ENCODE assay signal across 8 mouse cellular contexts in genomic region chr7:116644902-116645650, GRCm38 (mm10).
A peak's percentile ranks its signal among the peaks of the same experiment; 100 is the strongest.
DNase-seq lines count a peak whose midpoint lies in the region; ATAC-seq and TF ChIP-seq lines count a peak whose summit lies in the region.

No protein-coding gene starts in this region.

- peak; percentile 71 for TF ChIP-seq RAD21 in CH12.LX (IDR thresholded peaks at IDR 0.05; ENCODE audit: low read depth, low read length)

- no peak overlapping the region for H3K4me2 ChIP-seq in forebrain, postnatal 0 days (ENCODE audit: low read depth)
- H3K4me2 ChIP-seq in forebrain, embryonic 15.5 days (replicated peaks): no peak overlapping the region
- H3K4me2 ChIP-seq in CH12.LX (ENCODE audit: insufficient read depth, low read depth, poor library complexity, severe bottlenecking): peak overlapping the region; percentile 52; the same call in 1 of the 2 replicates
- no peak overlapping the region for H3K4me2 ChIP-seq in stomach, postnatal 0 days (replicated peaks; ENCODE audit: low read depth)

- peak; percentile 81 for DNase-seq in forebrain, postnatal 0 days
- DNase-seq in CH12.LX (ENCODE audit: extremely low read depth): peak; percentile 74
- DNase-seq in brain, adult 2 months (ENCODE audit: low read depth, low spot score): peak; percentile 82
- DNase-seq in gastrocnemius, postnatal 10 days: peak; percentile 62
- DNase-seq in layer of hippocampus, adult 18-20 months (ENCODE audit: low spot score in 2 of 2): peak; percentile 20 to 82
- peak; percentile 64 for DNase-seq in lung, postnatal 36 days
- DNase-seq in stomach, postnatal 0 days (ENCODE audit: low spot score): peak; percentile 61

- TF ChIP-seq CTCF in forebrain, postnatal 0 days (IDR thresholded peaks at IDR 0.05; ENCODE audit: low read depth): peak; percentile 85
- peak; percentile 78 to 93 for TF ChIP-seq CTCF in CH12.LX (conservative IDR thresholded peaks at IDR 0.05 in 1 of 2, IDR thresholded peaks at IDR 0.05 in 1 of 2; ENCODE audit: low read depth in 2 of 2, low read length in 2 of 2)
- peak; percentile 88 for TF ChIP-seq CTCF in stomach, postnatal 0 days (IDR thresholded peaks at IDR 0.05; ENCODE audit: low read depth)

- H3K9me3 ChIP-seq in forebrain, postnatal 0 days (ENCODE audit: low read length): no peaks in the 10 kb centered on the region
- H3K9me3 ChIP-seq in forebrain, embryonic 15.5 days: no peaks in the 10 kb centered on the region
- H3K9me3 ChIP-seq in CH12.LX (replicated peaks; ENCODE audit: low read length): no peaks in the 10 kb centered on the region
- no peaks in the 10 kb centered on the region for H3K9me3 ChIP-seq in stomach, postnatal 0 days (ENCODE audit: control insufficient read depth, low read length)

- no peak for TF ChIP-seq EP300 in CH12.LX (IDR thresholded peaks at IDR 0.05; ENCODE audit: low read length)
- no peak for TF ChIP-seq EP300 in stomach, postnatal 0 days (optimal IDR thresholded peaks at IDR 0.05)

- dilution Hi-C loops in CH12.LX (cut with MboI; ENCODE audit: extremely low pct_ligation_motif_present, extremely low pct_unique_long_range_greater_than_20kb, low sequenced_read_pairs): no loop called here

- H3K27me3 ChIP-seq in forebrain, postnatal 0 days (ENCODE audit: insufficient read depth, low read length): no peaks in the 10 kb centered on the region
- H3K27me3 ChIP-seq in forebrain, embryonic 15.5 days: no peaks in the 10 kb centered on the region
- H3K27me3 ChIP-seq in CH12.LX (replicated peaks): no peaks in the 10 kb centered on the region
- no peaks in the 10 kb centered on the region for H3K27me3 ChIP-seq in stomach, postnatal 0 days (ENCODE audit: control insufficient read depth, insufficient read depth, low read length)

- H3K4me3 ChIP-seq in forebrain, postnatal 0 days (ENCODE audit: low read depth, low read length): no peak overlapping the region
- H3K4me3 ChIP-seq in forebrain, embryonic 15.5 days: no peak overlapping the region
- no peak overlapping the region for H3K4me3 ChIP-seq in CH12.LX (replicated peaks in 1 of 3; ENCODE audit: low read depth in 2 of 3, low read length in 2 of 3, poor library complexity in 1 of 3)
- H3K4me3 ChIP-seq in stomach, postnatal 0 days (ENCODE audit: low read depth, low read length): no peak overlapping the region

- no peak overlapping the region for H3K9ac ChIP-seq in forebrain, postnatal 0 days
- no peak overlapping the region for H3K9ac ChIP-seq in forebrain, embryonic 15.5 days (replicated peaks)
- no peak overlapping the region for H3K9ac ChIP-seq in CH12.LX (ENCODE audit: insufficient read depth, low read depth)
- no peak overlapping the region for H3K9ac ChIP-seq in stomach, postnatal 0 days (ENCODE audit: low read length)

- no peaks in the 10 kb centered on the region for H3K79me2 ChIP-seq in CH12.LX (replicated peaks; ENCODE audit: control insufficient read depth, extremely low read depth, insufficient read depth, poor library complexity, severe bottlenecking)

- no peaks in the 10 kb centered on the region for H3K4me1 ChIP-seq in forebrain, postnatal 0 days (ENCODE audit: insufficient read depth)
- H3K4me1 ChIP-seq in forebrain, embryonic 15.5 days: no peaks in the 10 kb centered on the region
- H3K4me1 ChIP-seq in CH12.LX (ENCODE audit: control insufficient read depth in 1 of 2, insufficient read depth in 2 of 2): no peaks in the 10 kb centered on the region
- no peaks in the 10 kb centered on the region for H3K4me1 ChIP-seq in stomach, postnatal 0 days (replicated peaks; ENCODE audit: control insufficient read depth, insufficient read depth)

- H3K36me3 ChIP-seq in forebrain, postnatal 0 days (ENCODE audit: insufficient read depth): no peaks in the 10 kb centered on the region
- H3K36me3 ChIP-seq in forebrain, embryonic 15.5 days: no peaks in the 10 kb centered on the region
- no peaks in the 10 kb centered on the region for H3K36me3 ChIP-seq in CH12.LX (replicated peaks in 1 of 2; ENCODE audit: control insufficient read depth in 1 of 2, insufficient read depth in 1 of 2, low read length in 1 of 2)
- H3K36me3 ChIP-seq in stomach, postnatal 0 days (ENCODE audit: control insufficient read depth, insufficient read depth, low read length): no peaks in the 10 kb centered on the region

- H3K27ac ChIP-seq in forebrain, postnatal 0 days (ENCODE audit: low read depth, low read length): no peak overlapping the region
- no peak overlapping the region for H3K27ac ChIP-seq in forebrain, embryonic 15.5 days (replicated peaks)
- no peak overlapping the region for H3K27ac ChIP-seq in CH12.LX (ENCODE audit: insufficient read depth, low read depth)
- H3K27ac ChIP-seq in stomach, postnatal 0 days (replicated peaks): no peak overlapping the region

- no peak for TF ChIP-seq POLR2A in CH12.LX (IDR thresholded peaks at IDR 0.05; ENCODE audit: low read depth, low read length)

- peak; percentile 32; the same call in 1 of the 2 replicates for ATAC-seq in forebrain, postnatal 0 days
- ATAC-seq in forebrain, embryonic 15.5 days (replicated peaks): no peak
- ATAC-seq in stomach, postnatal 0 days (ENCODE audit: low FRiP score, low TSS enrichment): no peak

- WGBS in forebrain, postnatal 0 days: 51% methylated on average over 10 of the region's 10 CpGs
- WGBS in forebrain, embryonic 15.5 days: 51% methylated on average over 10 of the region's 10 CpGs
- 55% methylated on average over 10 of the region's 10 CpGs for WGBS in stomach, postnatal 0 days

- in situ Hi-C loops in CH12.LX (cut with MboI; ENCODE audit: low pct_ligation_motif_present, low pct_unique_long_range_greater_than_20kb, low sequenced_read_pairs): no loop called here

TF ChIP-seq in CH12.LX, 34 proteins besides CTCF, POLR2A, EP300 and RAD21:
- TF ChIP-seq SMC3 (IDR thresholded peaks at IDR 0.05; ENCODE audit: low read depth, low read length): peak; percentile 54
- no peak for TF ChIP-seq ZMIZ1 (IDR thresholded peaks at IDR 0.05; ENCODE audit: low read depth, low read length)
- no peak for TF ChIP-seq UBTF (IDR thresholded peaks at IDR 0.05; ENCODE audit: low read depth, low read length)
